Mouse (Mus musculus): ENCODE data around the gene Pmpcb.

DNA sequence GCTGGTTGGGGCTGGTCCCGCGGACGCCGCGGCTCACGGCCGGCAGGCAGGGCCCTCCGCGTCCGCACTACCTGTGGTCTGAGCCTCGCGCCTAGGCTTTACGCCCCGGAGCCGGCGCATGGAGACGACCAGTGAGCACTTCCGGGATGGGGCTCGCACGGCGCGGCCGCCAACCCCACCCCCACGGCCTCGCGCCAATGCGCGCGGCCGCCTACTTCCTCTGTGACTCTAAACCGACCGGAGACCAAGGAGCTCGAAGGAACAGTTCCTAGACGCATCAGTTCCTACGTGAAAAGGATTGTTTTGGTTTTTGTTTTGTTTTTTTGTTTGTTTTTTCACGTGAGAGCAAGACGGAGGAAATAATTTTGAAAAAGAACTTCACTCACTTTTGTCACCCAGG lies 48.1 kb downstream of the Pmpcb start, which contains the start of the genes Dnajc2 and Psmc2:
- no peak for TF ChIP-seq CTCF (conservative IDR thresholded peaks at IDR 0.05; ENCODE audit: insufficient read depth, insufficient read length, low read depth, low read length)
- no peak for TF ChIP-seq POLR2A (IDR thresholded peaks at IDR 0.05; ENCODE audit: low read depth, low read length)
